Mouse (Mus musculus): Measurements from ENCODE around the gene Naxe.

DNA sequence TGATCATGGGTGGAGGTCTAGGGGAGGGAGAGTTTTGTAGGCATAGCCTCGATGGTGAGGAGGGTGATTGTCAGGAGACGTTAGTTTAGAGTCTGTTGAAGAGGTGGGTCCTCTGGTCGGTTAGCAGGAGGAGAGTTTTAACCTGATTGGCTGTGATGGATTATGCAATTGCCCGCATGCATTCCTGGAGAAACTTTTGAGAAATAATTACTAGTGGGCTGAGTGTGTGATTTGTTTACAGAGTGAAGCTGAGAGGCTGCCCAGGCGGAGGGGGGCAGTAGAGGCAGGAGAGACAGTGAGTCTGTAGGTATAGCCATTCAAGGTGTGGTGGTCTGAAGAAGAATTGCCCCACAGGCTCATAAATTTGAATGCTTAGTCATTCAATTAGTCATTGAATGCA is 24.8 kb downstream of the Naxe start:
- TF ChIP-seq CTCF (IDR thresholded peaks at IDR 0.05; ENCODE audit: insufficient read depth, low read length) = no peak
- no peak for TF ChIP-seq POLR2A (IDR thresholded peaks at IDR 0.05; ENCODE audit: borderline replicate concordance, extremely low read depth, low read depth, low read length)

Measured in lung, adult 2 months (tissue).